Mouse (Mus musculus) heart, postnatal 0 days (tissue): ENCODE measurements around the gene Slc22a7. TPM values are rescaled to one million over a fixed set of nuclear protein-coding genes. Genes with fewer than 3 reads are reported as not detected.

Experiments
- ATAC-seq: fragments of 200-750 bp; cut with Nextera tagmentation; 2 replicates; pipeline ENCODE4 v1.8.0; 2017; ENCODE audit warnings: low read depth, moderate number of reproducible peaks, moderate library complexity; ENCODE audit not compliant: insufficient read depth
- DNase-seq: peaks from one replicate; pipeline ENCODE4 v3.0.0-alpha.2; 2016; ENCODE audit warnings: low spot score
- H3K27ac ChIP-seq: fragments of 300-500 bp; sonication (generic); 2 replicates; pipeline ENCODE4 v1.5.1; 2014; ENCODE audit warnings: low read depth, mild to moderate bottlenecking
- H3K27me3 ChIP-seq: fragments of 300-500 bp; sonication (generic); 2 replicates; pipeline ENCODE4 v1.6.1; 2014; ENCODE audit warnings: low read length, mixed read lengths; ENCODE audit not compliant: control insufficient read depth, insufficient read depth
- H3K36me3 ChIP-seq: fragments of 300-500 bp; sonication (generic); replicated peaks from 2 replicates; pipeline ENCODE4 v1.6.1; 2014; ENCODE audit warnings: low read length, mixed read lengths; ENCODE audit not compliant: control insufficient read depth, insufficient read depth
- H3K4me1 ChIP-seq: fragments of 300-500 bp; sonication (generic); 2 replicates; pipeline ENCODE4 v1.6.1; 2014; ENCODE audit warnings: antibody characterized with exemption; ENCODE audit not compliant: control insufficient read depth, insufficient read depth
- H3K4me2 ChIP-seq: fragments of 300-500 bp; sonication (generic); 2 replicates; pipeline ENCODE4 v1.6.1; 2014; ENCODE audit warnings: low read depth, mild to moderate bottlenecking, low read length, moderate library complexity
- H3K4me3 ChIP-seq: fragments of 300-500 bp; sonication (generic); 2 replicates; pipeline ENCODE4 v1.5.1; 2014; ENCODE audit warnings: low read depth, low read length
- H3K9ac ChIP-seq: fragments of 300-500 bp; sonication (generic); replicated peaks from 2 replicates; pipeline ENCODE4 v1.6.1; 2014; ENCODE audit warnings: low read depth, low read length, mixed read lengths
- H3K9me3 ChIP-seq: fragments of 300-500 bp; sonication (generic); replicated peaks from 2 replicates; pipeline ENCODE4 v1.6.1; 2016; ENCODE audit warnings: low read length; ENCODE audit not compliant: control insufficient read depth
- CTCF ChIP-seq: IDR thresholded peaks from 2 replicates; pipeline ENCODE4 v1.5.1; 2016; ENCODE audit warnings: antibody characterized with exemption, control low read depth, low read depth
- EP300 ChIP-seq: IDR thresholded peaks from 2 replicates; pipeline ENCODE4 v1.6.1; 2016; ENCODE audit warnings: antibody characterized with exemption, low read depth
- WGBS: fragments of 180-500 bp; shearing (Covaris S2); extraction: QIAGEN DNeasy Blood & Tissue Kit; methylation state at CpG from one replicate; pipeline ENCODE4 v1.1.7; 2014; 5-methylcytosine and 5-hydroxymethylcytosine counted together
- polyA plus RNA-seq: library from polyadenylated mRNA; unstranded; fragments of >200 nt; fragmentation: Nextera tagmentation; extraction: Ambion mirVana; gene quantifications from 2 replicates; pipeline ENCODE4 v1.2.1, GENCODE M21; 2015
- total RNA-seq: library from RNA; depleted of rRNA; stranded (reverse); fragments of >200 nt; gene quantifications from 2 replicates; pipeline ENCODE4 v1.2.3, GENCODE M21; 2014; ENCODE audit warnings: low replicate concordance; rRNA removed

Slc22a7 gene
- total RNA-seq (not detected in 2 replicates), polyA plus RNA-seq (not detected in 2 replicates)

DNA sequence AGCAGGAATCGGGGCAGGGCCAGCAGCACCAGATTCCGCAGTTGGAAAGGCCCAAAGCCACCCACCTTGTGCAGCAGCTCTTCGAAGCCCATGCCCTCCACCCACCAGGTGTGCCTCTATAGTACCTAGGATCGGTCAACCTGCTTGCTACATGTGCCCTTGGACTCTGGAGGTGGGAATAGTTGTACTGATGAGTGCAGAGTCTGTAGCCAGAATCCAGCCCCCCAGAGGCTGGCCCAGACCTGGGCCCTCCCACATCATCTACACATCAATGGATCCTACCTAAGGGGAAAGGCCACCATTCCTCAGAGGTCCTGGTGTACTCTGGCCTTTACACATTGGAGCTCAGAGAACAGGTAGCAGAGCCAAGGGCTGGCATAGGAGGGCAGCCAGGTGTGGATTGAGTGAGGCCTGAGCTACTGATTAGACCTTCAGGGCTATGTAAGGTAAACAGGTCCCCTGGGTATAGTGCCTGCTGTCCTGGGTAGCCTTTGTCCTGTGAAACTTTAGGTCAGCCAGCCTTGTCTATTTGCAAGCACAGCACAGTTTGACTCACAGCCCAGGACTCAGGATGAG, at the start of gene Slc22a7:
Slc22a7 (minus strand) TSS at position 160 of the 576 bp plus-strand sequence.
- no peak within 1 kb of the TSS for H3K4me3 ChIP-seq

DNA sequence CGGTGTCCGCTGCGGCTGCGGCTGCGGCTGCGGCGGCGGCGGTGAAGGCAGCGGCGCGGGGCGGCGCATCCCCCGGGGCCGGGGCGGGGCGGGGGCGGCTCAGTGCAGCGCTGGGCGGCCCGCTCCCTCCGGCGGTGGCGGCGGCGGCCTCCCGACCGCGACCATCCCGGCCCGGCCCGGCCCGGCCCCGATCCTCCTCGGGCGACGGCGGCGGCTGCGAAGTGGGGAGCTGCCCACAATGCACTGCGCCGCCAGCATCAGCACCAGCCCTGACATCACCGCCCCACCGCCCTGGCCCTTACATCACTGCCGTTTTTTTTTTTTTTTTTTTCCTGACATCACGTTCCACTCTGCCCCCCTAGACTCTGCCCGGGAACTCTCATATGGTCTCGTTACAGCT, 49.2 kb upstream of the Slc22a7 start, which contains the start of gene Ttbk1:
Ttbk1 (minus strand) TSS at position 245 of the 400 bp plus-strand sequence.
- H3K4me3 ChIP-seq, result peak within 1 kb of the TSS; percentile 30
- WGBS, result 2% methylated on average over 29 of the region's 49 CpGs
- H3K27me3 ChIP-seq, result peaks cover 70% of the 10 kb centered on the region
- TF ChIP-seq EP300, result no peak
- TF ChIP-seq CTCF, result no peak
- no peaks in the 10 kb centered on the region for H3K36me3 ChIP-seq
- DNase-seq (no peak), ATAC-seq (no peak)
- H3K27ac ChIP-seq, result no peak within 1 kb of the TSS
- no peaks in the 10 kb centered on the region for H3K9me3 ChIP-seq
- no peak within 1 kb of the TSS for H3K9ac ChIP-seq
- peak within 1 kb of the TSS; percentile 53 for H3K4me2 ChIP-seq
- H3K4me1 ChIP-seq, result peaks cover 8% of the 10 kb centered on the region; the same call in 1 of the 2 replicates

More for the DNA sequence above, at the start of gene Slc22a7:
- 87% methylated on average over 4 of the region's 4 CpGs for WGBS
- ATAC-seq, result no peak
- H3K36me3 ChIP-seq, result no peaks in the 10 kb centered on the region
- TF ChIP-seq EP300, result no peak
- TF ChIP-seq CTCF, result no peak
- H3K4me1 ChIP-seq, result no peaks in the 10 kb centered on the region
- H3K4me2 ChIP-seq, result no peak within 1 kb of the TSS
- no peak within 1 kb of the TSS for H3K27ac ChIP-seq
- H3K27me3 ChIP-seq, result peaks cover 41% of the 10 kb centered on the region
- no peak for DNase-seq
- H3K9ac ChIP-seq, result no peak within 1 kb of the TSS
- H3K9me3 ChIP-seq, result no peaks in the 10 kb centered on the region

DNA sequence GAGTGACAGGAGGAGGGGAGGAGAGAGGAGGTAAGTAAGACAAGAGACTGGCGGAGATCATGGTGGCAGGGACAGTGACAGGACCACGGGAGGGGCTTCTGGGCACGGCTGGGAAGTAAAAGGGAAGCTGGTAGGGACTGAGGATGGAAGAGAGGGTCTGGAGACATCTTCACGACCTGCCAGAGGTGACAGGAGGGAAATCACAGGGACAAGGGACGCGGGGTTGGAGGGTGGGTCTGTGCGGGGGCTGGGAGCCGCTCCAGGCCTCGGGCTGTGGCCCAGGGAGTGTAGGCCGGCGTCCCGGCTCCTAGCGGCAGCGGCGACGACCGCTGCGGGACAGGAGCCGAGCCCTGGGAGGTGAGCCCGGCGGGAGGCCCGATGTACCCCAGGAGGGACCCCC, 48.7 kb upstream of the Slc22a7 start:
- WGBS, result 8% methylated on average over 13 of the region's 22 CpGs
- TF ChIP-seq EP300 (no peak), CTCF (no peak)
- Histone ChIP-seq H3K9ac (no peak overlapping the region), H3K9me3 (no peaks in the 10 kb centered on the region), H3K36me3 (no peaks in the 10 kb centered on the region), H3K4me1 (peaks cover 8% of the 10 kb centered on the region; the same call in 1 of the 2 replicates), H3K27me3 (peaks cover 70% of the 10 kb centered on the region), H3K4me2 (peak overlapping the region; percentile 53), H3K4me3 (peak overlapping the region; percentile 30), H3K27ac (no peak overlapping the region)
- DNase-seq, result no peak
- no peak for ATAC-seq

DNA sequence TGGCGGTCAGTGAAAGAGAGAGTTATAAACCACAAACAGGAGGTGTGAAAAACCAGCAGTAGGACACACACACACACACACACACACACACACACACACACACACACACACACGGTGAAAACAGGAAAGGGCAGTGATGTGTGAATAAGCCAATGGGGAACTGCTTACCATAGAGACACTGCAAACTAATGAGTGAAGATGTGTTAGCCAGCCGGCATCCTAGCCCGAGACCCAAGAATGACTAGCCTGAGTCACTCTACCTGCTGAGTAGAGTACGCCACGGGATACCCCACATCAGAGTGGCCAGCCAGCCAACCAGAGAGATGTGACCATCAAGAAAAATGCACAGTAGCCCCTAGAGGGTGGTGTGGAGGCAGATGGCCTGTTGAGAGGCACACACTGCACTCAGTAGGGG, 46.2 kb upstream of the Slc22a7 start:
- H3K27me3 ChIP-seq, result peaks cover 65% of the 10 kb centered on the region
- H3K36me3 ChIP-seq, result no peaks in the 10 kb centered on the region
- H3K4me1 ChIP-seq, result peaks cover 8% of the 10 kb centered on the region; the same call in 1 of the 2 replicates
- DNase-seq (no peak), ATAC-seq (no peak; the same call in 1 of the 2 replicates)
- no peaks in the 10 kb centered on the region for H3K9me3 ChIP-seq
- H3K27ac ChIP-seq, result no peak overlapping the region
- WGBS, result 13% methylated on average over 6 of the region's 6 CpGs
- no peak overlapping the region for H3K4me2 ChIP-seq
- no peak overlapping the region for H3K9ac ChIP-seq
- TF ChIP-seq CTCF, result no peak; the same call in 1 of the 2 replicates
- TF ChIP-seq EP300, result no peak
- H3K4me3 ChIP-seq, result no peak overlapping the region

DNA sequence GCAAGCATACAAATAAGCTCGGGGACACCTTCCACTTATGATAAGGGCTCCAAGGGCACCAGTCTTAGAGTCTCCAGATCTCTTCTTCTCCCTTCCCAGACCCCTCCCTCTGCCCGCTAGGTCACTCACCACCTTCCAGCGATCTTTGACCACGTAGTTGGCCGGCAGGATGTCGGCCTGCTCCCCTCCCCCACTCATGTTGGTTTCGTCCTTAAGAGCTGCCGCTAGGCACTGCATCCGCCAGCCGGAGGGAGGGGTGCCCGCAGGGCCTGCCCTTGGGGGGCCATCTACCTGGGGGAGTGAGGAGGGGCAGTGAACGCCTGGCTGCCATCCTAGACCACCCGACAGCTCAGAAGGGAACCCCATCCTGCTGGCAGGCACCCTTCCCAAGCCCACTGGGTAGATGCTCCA, 45.8 kb upstream of the Slc22a7 start:
- H3K9me3 ChIP-seq, result no peaks in the 10 kb centered on the region
- H3K36me3 ChIP-seq, result no peaks in the 10 kb centered on the region
- under 1% methylated on average over 13 of the region's 13 CpGs for WGBS
- no peak overlapping the region for H3K27ac ChIP-seq
- no peak for TF ChIP-seq EP300
- TF ChIP-seq CTCF, result no peak
- peaks cover 63% of the 10 kb centered on the region for H3K27me3 ChIP-seq
- no peak overlapping the region for H3K9ac ChIP-seq
- H3K4me3 ChIP-seq, result peak overlapping the region; percentile 37
- ATAC-seq (0 out of 2 replicates have a peak, but pooled peaks have one; percentile 13), DNase-seq (peak; percentile 34)
- H3K4me1 ChIP-seq, result peaks cover 8% of the 10 kb centered on the region; the same call in 1 of the 2 replicates
- H3K4me2 ChIP-seq, result peak overlapping the region; percentile 64
